Mouse (Mus musculus) CH12.LX (cell line): Measurements from ENCODE around the gene Slc11a1. TPM values are rescaled to one million over a fixed set of nuclear protein-coding genes. Genes with fewer than 3 reads are reported as not detected.
A peak's percentile ranks its signal among the peaks of the same experiment; 100 is the strongest.

Source experiments
- DNase-seq: peaks from one replicate; pipeline ENCODE4 v3.0.0-alpha.2; 2013; ENCODE audit errors: extremely low read depth
- H3K27ac ChIP-seq: 2 replicates; pipeline ENCODE4 v1.5.1; 2012; ENCODE audit warnings: low read depth, mild to moderate bottlenecking, control low read depth, moderate library complexity; ENCODE audit not compliant: insufficient read depth
- H3K27me3 ChIP-seq: replicated peaks from 2 replicates; pipeline ENCODE3; 2012; ENCODE audit warnings: inconsistent platforms
- H3K36me3 ChIP-seq, 2 experiments: replicated peaks in 1 of 2; 2 replicates each; pipeline versions ENCODE3 to v1.6.1; 2012; ENCODE audit warnings: inconsistent platforms in 1 of 2, low read length in 1 of 2, mild to moderate bottlenecking in 1 of 2, mixed read lengths in 1 of 2, moderate library complexity in 1 of 2; ENCODE audit not compliant: control insufficient read depth in 1 of 2, insufficient read depth in 1 of 2
- H3K4me1 ChIP-seq, 2 experiments: 2 replicates each; pipeline ENCODE4 v1.6.1; 2012; ENCODE audit warnings: inconsistent platforms in 1 of 2, moderate library complexity in 1 of 2; ENCODE audit not compliant: insufficient read depth in 2 of 2, control insufficient read depth in 1 of 2
- H3K4me2 ChIP-seq: 2 replicates; pipeline ENCODE4 v1.6.1; 2012; ENCODE audit warnings: low read depth, mild to moderate bottlenecking, control low read depth; ENCODE audit not compliant: poor library complexity, insufficient read depth, severe bottlenecking
- H3K4me3 ChIP-seq, 3 experiments: fragments of 150-350 bp in 1 of 3; sonication (generic) in 1 of 3; replicated peaks in 1 of 3; 2 replicates each; pipeline versions ENCODE3 to v1.5.1; 2011 to 2012; ENCODE audit warnings: low read depth in 2 of 3, low read length in 2 of 3, mild to moderate bottlenecking in 2 of 3, moderate library complexity in 2 of 3, control low read depth in 1 of 3, improper control_type of control experiment in 1 of 3, inconsistent platforms in 1 of 3, mixed read lengths in 1 of 3; ENCODE audit not compliant: poor library complexity in 1 of 3
- H3K79me2 ChIP-seq: replicated peaks from 2 replicates; pipeline ENCODE4 v1.6.1; 2012; ENCODE audit warnings: mild to moderate bottlenecking, moderate library complexity; ENCODE audit not compliant: control insufficient read depth, poor library complexity, insufficient read depth, severe bottlenecking; ENCODE audit errors: extremely low read depth
- H3K9ac ChIP-seq: 2 replicates; pipeline ENCODE4 v1.6.1; 2012; ENCODE audit warnings: low read depth, mild to moderate bottlenecking, control low read depth, moderate library complexity; ENCODE audit not compliant: insufficient read depth
- H3K9me3 ChIP-seq: replicated peaks from 2 replicates; pipeline ENCODE3; 2012; ENCODE audit warnings: low read length, inconsistent platforms, mixed read lengths
- CHD1 ChIP-seq: IDR thresholded peaks from 2 replicates; pipeline ENCODE4 v1.6.1; 2012; ENCODE audit warnings: low read depth, low read length, improper control_type of control experiment, inconsistent platforms
- CTCF ChIP-seq, 2 experiments: IDR thresholded peaks in 1 of 2; conservative IDR thresholded peaks in 1 of 2; 2 replicates each; pipeline ENCODE4 v1.5.1; 2011 to 2012; ENCODE audit warnings: low read depth in 2 of 2, low read length in 2 of 2, improper control_type of control experiment in 1 of 2, inconsistent platforms in 1 of 2, mild to moderate bottlenecking in 1 of 2, moderate library complexity in 1 of 2
- ELF1 ChIP-seq: IDR thresholded peaks from 2 replicates; pipeline ENCODE4 v1.6.1; 2014; ENCODE audit warnings: low read depth, mild to moderate bottlenecking, inconsistent platforms, low read length, improper control_type of control experiment
- EP300 ChIP-seq: IDR thresholded peaks from 2 replicates; pipeline ENCODE4 v1.6.1; 2011; ENCODE audit warnings: low read length, improper control_type of control experiment
- MEF2A ChIP-seq: IDR thresholded peaks from 2 replicates; pipeline ENCODE4 v1.6.1; 2014; ENCODE audit warnings: low read depth, mild to moderate bottlenecking, inconsistent platforms, low read length, improper control_type of control experiment, borderline replicate concordance
- MXI1 ChIP-seq: IDR thresholded peaks from 2 replicates; pipeline ENCODE4 v1.6.1; 2011; ENCODE audit warnings: mild to moderate bottlenecking, low read depth, low read length, improper control_type of control experiment
- NRF1 ChIP-seq: IDR thresholded peaks from 2 replicates; pipeline ENCODE4 v1.6.1; 2014; ENCODE audit warnings: low read depth, mild to moderate bottlenecking, inconsistent platforms, low read length, improper control_type of control experiment, moderate library complexity
- POLR2AphosphoS2 ChIP-seq: IDR thresholded peaks from 2 replicates; pipeline ENCODE4 v1.6.1; 2011; ENCODE audit warnings: low read depth, low read length, improper control_type of control experiment
- RCOR1 ChIP-seq: conservative IDR thresholded peaks from 2 replicates; pipeline ENCODE4 v1.6.1; 2012; ENCODE audit warnings: low read depth, mild to moderate bottlenecking, inconsistent platforms, low read length, improper control_type of control experiment
- SMC3 ChIP-seq: IDR thresholded peaks from 2 replicates; pipeline ENCODE4 v1.6.1; 2011; ENCODE audit warnings: low read depth, low read length, improper control_type of control experiment
- TBP ChIP-seq: conservative IDR thresholded peaks from 2 replicates; pipeline ENCODE4 v1.6.1; 2011; ENCODE audit warnings: low read depth, low read length, improper control_type of control experiment
- dilution Hi-C: fragments of 300-500 bp; cut with MboI; formaldehyde crosslinking; loops from 2 replicates; pipeline ENCODE4 v1.14.3; 2020; ENCODE audit warnings: low sequenced_read_pairs; ENCODE audit not compliant: extremely low pct_unique_long_range_greater_than_20kb, extremely low pct_ligation_motif_present
- in situ Hi-C: fragments of 300-500 bp; cut with MboI; formaldehyde crosslinking; loops from 3 replicates; pipeline ENCODE4 v1.14.3; 2019; ENCODE audit warnings: low sequenced_read_pairs, low pct_ligation_motif_present, low pct_unique_long_range_greater_than_20kb, mixed read lengths
- polyA plus RNA-seq: library from polyadenylated mRNA; unstranded; fragments of >175 nt; gene quantifications from 2 replicates; pipeline ENCODE4 v1.2.1, GENCODE M21; 2012; ENCODE audit warnings: low read depth; ENCODE audit not compliant: insufficient read length
- total RNA-seq, 2 experiments: library from RNA; depleted of rRNA; stranded (reverse); fragments of 300-350 nt in 1 of 2; fragments of >200 nt in 1 of 2; gene quantifications; 2 replicates each; pipeline ENCODE4 v1.2.3; 2012 to 2014

Gene Slc11a1
- total and polyA plus RNA-seq, 3 experiments, result 17.0 to 96.4 (median 35.7) TPM

DNA sequence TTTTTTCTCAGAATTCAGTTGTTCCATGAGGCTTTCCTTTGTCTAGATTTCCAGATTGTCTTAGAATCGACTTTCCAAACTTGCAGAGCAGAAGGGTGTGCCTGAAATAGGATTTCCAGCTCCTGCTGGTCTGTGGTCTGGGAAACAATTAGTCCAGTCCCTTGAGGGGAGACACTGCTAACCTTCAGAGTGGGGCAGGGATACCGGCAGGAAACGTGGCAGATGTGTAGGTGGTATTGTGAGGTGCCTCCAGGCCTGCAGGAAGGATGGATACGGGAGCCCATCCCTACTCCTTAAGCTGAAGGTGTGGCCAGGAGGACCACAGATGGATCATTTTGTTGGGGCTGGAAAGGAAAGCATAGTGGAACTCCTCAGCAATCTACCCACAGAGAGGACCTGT lies 40.0 kb upstream of the Slc11a1 start:
- DNase-seq, result no peak
- Histone ChIP-seq H3K79me2 (peaks cover 71% of the 10 kb centered on the region), H3K27ac (peak overlapping the region; percentile 72), H3K4me2 (peak overlapping the region; percentile 87), H3K4me3 (peak overlapping the region; percentile 66 to 81 (median 80)), H3K9me3 (peaks cover 11% of the 10 kb centered on the region), H3K27me3 (no peaks in the 10 kb centered on the region), H3K4me1 (peaks cover 29 to 68% of the 10 kb centered on the region in 2 experiments), H3K36me3 (peaks cover 22 to 56% of the 10 kb centered on the region in 2 experiments)
- dilution Hi-C loops, result no loop called here
- TF ChIP-seq TBP (no peak), EP300 (no peak), CTCF (conservative IDR thresholded peaks at IDR 0.05 in 1 of 2, IDR thresholded peaks at IDR 0.05 in 1 of 2; ENCODE audit: low read depth in 2 of 2, low read length in 2 of 2) (no peak), SMC3 (no peak)
- TF ChIP-seq, all 38 proteins: peak for 0
- in situ Hi-C loops, result no loop called here
- H3K9ac ChIP-seq, result peak overlapping the region; percentile 63

GRCm38 (mm10) chr1:74335436-74336170 lies 39.4 kb upstream of the Slc11a1 start:
- no peaks in the 10 kb centered on the region for H3K27me3 ChIP-seq
- dilution Hi-C loops, result no loop called here

GRCm38 (mm10) chr1:74337241-74337771 lies 37.7 kb upstream of the Slc11a1 start:
- DNase-seq, result no peak
- H3K27me3 ChIP-seq, result no peaks in the 10 kb centered on the region
- dilution Hi-C loops (no loop called here), in situ Hi-C loops (no loop called here)
- H3K36me3 ChIP-seq, result peaks cover 29 to 68% of the 10 kb centered on the region in 2 experiments
- peak overlapping the region; percentile 52 for H3K4me2 ChIP-seq
- peaks cover 18% of the 10 kb centered on the region for H3K9me3 ChIP-seq
- peak overlapping the region; percentile 64 for H3K27ac ChIP-seq
- no peak overlapping the region for H3K4me3 ChIP-seq
- TF ChIP-seq POLR2AphosphoS2 (0 out of 2 replicates have a peak, but pooled peaks have one; percentile 32), ELF1 (no peak)
- H3K79me2 ChIP-seq, result peaks cover 77% of the 10 kb centered on the region
- H3K9ac ChIP-seq, result peak overlapping the region; percentile 31
- H3K4me1 ChIP-seq, result peaks cover 34 to 67% of the 10 kb centered on the region in 2 experiments

More at GRCm38 (mm10) chr1:74335436-74336170, 39.4 kb upstream of the Slc11a1 start:
- Histone ChIP-seq H3K4me3 (peak overlapping the region; percentile 66 to 81 (median 80)), H3K9ac (peak overlapping the region; percentile 63), H3K27ac (peak overlapping the region; percentile 72; the same call in 1 of the 2 replicates), H3K36me3 (peaks cover 28 to 62% of the 10 kb centered on the region in 2 experiments), H3K4me2 (peak overlapping the region; percentile 87), H3K9me3 (peaks cover 17% of the 10 kb centered on the region), H3K4me1 (peaks cover 35 to 68% of the 10 kb centered on the region in 2 experiments), H3K79me2 (peaks cover 77% of the 10 kb centered on the region)
- in situ Hi-C loops, result no loop called here
- TF ChIP-seq RCOR1 (no peak), TBP (no peak), MEF2A (no peak), MXI1 (no peak), NRF1 (no peak), CHD1 (peak; percentile 41; the same call in 1 of the 2 replicates)
- DNase-seq, result no peak
